Mouse (Mus musculus) gastrocnemius, adult 8-10 months (tissue): ENCODE results near the gene AU022252. TPM values are rescaled to one million over a fixed set of nuclear protein-coding genes. Genes with fewer than 3 reads are reported as not detected.
A peak's percentile ranks its signal among the peaks of the same experiment; 100 is the strongest.

Experiments used
- DNase-seq, 2 experiments: peaks; one replicate each; pipeline ENCODE4 v3.0.0; 2022; ENCODE audit warnings: low spot score in 2 of 2
- total RNA-seq, 4 experiments: library from RNA; stranded (reverse); gene quantifications; 2 replicates each; pipeline ENCODE4 v1.2.4; 2022

AU022252 gene
- total RNA-seq, 4 experiments from 2014 or later = 29.7 to 35.6 (median 31.5) TPM

DNA sequence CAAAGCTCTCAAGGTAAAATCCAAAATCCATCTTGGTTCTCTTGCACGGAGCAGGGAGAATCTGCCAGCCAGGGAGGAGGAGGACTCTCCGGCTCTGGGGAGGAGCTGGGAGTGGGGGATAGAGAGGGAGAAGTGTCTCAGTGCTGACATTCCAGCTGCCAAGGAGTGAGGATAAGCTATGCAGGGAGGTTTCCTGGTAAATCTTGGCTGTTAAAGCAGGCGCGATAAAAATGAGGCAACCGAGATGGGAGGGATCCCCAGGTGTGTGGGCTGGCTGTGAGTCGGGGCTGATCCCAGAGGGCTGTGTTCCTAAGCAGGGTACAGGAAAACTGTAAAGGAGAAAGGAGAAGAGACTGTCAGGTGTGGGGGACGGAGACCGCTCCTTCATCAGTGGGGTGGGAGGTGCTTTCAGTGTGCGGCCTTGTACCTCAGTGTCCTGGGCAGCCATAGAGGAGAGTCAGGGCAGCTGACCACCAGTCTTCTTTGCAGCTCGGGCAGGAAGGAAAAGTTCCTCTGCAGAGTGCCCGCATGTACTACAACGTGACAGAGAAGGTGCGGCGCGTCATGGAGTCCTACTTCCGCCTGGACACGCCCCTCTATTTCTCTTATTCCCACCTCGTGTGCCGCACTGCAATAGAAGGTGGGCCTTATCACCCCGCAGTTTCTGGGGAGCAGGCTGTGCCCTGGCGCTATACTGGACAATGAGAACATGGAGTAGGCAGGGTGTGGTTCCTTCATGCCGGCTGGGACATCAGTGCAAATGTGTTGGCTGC, 12.1 kb upstream of the AU022252 start:
- DNase-seq = no peak

GRCm38 (mm10) chr4:119242571-119242970, 10.1 kb upstream of the AU022252 start:
- no peak for DNase-seq

DNA sequence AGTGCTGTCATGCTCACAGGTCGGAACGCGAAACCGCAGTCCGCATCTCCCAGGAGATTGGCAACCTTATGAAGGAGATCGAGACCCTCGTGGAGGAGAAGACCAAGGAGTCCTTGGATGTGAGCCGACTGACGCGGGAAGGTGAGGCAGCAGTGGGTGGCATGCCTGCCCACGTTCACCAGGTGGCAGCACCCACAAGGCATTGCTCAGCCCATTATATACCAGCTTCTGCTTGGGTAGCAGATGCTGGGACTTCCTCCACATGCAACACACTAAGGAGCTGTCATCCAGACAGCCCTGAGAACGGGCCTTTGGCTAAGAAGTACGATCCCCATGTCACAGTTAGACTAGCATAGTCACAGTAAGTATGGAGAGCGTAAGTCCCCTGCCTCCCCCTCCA, 9.2 kb upstream of the AU022252 start:
- no peak for DNase-seq

- DNase-seq = no peak
Measured at GRCm38 (mm10) chr4:119239181-119239682, 6.7 kb upstream of the AU022252 start.

DNA sequence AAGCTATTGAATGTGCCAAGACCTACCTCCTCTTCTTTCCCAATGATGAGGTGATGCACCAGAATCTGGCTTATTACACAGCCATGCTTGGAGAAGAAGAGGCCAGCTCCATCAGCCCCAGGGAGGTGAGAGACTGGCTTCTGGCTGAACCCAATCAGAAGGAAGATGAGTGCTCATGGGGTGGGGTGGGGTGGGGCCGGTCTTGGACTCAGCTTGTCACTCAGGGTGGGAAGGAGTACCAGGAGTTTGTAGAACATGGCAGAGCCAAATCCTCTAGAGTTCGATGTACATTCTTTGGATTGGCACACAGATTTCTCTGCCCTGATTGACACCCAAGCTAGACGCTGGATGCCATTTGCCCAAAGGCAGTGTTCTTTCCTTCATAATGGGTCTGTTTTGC, 6.1 kb upstream of the AU022252 start:
- no peak for DNase-seq

- no peak for DNase-seq
Measured at GRCm38 (mm10) chr4:119234348-119234747, 1.8 kb upstream of the AU022252 start.

DNA sequence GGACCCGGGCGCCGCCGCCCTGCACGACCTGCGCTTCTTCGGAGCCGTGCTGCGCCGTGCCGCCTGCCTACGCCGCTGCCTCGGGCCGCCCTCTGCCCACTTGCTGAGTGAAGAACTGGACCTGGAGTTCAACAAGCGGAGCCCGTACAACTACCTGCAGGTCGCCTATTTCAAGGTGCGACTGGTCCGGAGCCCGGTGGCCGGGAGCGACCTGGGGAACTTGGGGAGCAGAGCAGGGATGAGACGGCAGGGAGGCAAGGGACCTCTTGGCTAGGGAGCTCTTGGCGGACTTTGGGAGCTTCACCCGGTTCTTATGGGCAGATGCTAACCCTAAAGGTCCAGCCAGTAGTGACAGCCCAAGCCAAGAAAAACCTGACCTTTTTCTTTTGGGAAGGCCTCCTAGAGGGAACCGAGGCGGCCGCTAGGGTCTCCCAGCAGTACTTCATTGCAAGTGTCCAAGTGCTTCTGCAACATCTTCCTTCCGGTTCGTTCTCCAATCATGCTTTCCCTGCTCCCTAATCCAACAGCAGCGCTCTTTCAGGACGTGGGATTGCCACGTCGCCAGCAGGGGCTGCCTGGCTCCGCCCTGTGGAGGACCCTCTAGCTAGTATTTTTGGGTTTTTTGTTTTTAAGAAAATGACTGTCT, 867 bp upstream of the AU022252 start:
- peak in 1 of 2 experiments; percentile 12 for DNase-seq

DNA sequence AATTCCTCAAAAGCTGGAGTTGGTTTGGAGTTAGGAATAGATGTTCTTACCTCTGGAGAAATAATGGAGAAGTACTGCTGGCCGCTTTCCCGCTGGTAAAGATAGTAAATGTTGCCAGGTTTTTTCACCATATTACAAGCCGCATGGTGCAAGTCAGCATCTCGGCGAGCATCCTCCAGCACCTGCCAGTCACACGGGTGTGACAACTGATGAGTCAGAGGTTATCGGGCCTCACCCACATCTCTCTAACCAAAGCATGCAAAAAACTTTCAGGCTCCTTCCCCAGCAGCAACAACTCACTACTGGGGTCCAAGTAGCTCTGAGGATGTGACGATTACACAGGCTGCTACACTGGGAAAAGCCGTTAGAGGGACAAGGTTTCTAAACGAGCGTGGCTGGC, 5.8 kb downstream of the AU022252 start:
- DNase-seq = no peak

DNA sequence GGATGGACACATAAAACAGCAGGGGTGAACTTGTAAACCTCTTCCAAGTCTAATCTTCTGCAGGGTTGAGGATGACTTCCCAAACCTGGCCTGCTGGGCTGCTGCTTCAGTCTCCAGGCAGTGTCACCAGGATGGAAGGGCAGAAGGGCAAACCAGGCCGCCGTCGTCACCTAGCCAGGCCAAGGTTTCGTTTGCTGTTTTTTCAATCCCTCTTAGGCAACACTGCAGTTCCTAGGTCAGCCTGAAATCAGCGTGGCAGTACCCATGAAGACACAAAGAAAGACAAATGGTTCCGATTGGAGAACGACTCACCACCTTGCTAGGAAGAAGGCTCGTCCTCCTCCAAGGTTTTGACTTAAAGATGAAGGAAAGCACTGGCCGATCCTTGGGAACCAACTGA, 6.8 kb downstream of the AU022252 start:
- no peak for DNase-seq

DNA sequence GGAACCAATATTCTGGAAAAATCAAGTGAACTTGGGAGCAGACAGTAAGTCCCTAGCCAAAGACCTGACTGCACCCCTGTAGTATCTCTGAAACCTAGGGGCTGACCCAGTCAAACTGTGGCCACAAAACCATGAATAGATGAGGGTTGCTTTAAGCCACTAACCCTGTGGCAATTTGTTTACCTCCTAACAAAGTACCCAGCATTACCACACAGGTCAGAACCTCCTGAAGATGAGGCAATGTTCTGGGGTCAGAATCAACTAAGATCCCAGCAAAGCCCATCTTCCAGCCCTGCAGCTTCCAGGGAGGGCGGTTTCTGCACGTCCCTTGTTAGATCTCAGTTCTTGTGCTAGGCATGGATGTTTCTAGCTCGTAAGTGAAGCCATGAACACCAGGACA, 8.0 kb downstream of the AU022252 start:
- no peak for DNase-seq

- DNase-seq = no peak
Measured at GRCm38 (mm10) chr4:119223696-119224095, 8.8 kb downstream of the AU022252 start.

DNA sequence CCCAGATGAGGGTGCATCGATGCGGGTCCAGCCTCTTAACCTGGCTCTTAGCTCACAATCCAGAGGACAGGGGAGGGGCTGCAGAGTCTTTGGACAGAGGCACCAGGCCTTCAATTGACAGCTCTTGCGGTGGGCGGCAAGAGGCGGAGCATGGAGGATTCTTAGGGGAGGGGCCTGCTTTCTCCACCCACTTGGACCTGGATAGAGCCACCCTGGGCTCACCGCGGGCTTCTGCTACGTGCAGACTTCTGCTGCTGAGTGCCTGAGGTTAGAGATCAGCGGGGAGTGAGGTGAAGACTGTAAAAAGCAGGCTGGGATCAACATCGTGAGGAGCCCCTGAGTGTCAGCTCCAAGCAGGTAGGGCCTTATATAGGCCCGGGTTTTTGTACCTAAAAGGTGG, 14.3 kb downstream of the AU022252 start, which contains the start of gene Tmem269:
TSS of gene Tmem269 (minus strand) at position 49 of the 400 bp plus-strand sequence.
- no peak for DNase-seq

DNA sequence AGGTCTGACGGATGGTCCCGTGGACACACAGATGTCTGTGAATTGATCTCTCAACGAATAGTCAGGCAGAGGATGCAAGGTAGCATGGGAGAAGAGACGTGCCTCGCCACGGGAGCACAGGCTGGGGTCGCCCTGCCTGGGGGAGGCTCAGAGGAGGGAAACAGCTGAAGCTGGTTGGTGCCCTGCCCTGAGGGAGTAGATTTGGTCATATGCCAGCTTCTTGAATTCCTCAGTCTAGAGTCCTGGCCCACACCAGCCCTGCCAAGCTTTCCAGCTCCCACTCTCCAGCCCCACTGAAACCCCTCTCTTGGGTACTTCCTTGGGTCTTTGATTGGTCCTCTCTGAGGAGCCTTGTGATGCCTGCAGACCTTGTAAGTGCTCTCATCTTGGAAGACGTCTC, 15.8 kb downstream of the AU022252 start:
- DNase-seq = no peak

- DNase-seq = no peak
Measured at GRCm38 (mm10) chr4:119204672-119205071, 27.8 kb downstream of the AU022252 start.

GRCm38 (mm10) chr4:119198105-119198504, 34.4 kb downstream of the AU022252 start:
- DNase-seq = no peak

GRCm38 (mm10) chr4:119195582-119196320, 36.8 kb downstream of the AU022252 start:
- no peak for DNase-seq

GRCm38 (mm10) chr4:119194909-119195581, 37.5 kb downstream of the AU022252 start, which contains the start of gene Svbp:
Gene Svbp (plus strand): TSS chr4:119195306.
- DNase-seq = peak; percentile 65 to 78

DNA sequence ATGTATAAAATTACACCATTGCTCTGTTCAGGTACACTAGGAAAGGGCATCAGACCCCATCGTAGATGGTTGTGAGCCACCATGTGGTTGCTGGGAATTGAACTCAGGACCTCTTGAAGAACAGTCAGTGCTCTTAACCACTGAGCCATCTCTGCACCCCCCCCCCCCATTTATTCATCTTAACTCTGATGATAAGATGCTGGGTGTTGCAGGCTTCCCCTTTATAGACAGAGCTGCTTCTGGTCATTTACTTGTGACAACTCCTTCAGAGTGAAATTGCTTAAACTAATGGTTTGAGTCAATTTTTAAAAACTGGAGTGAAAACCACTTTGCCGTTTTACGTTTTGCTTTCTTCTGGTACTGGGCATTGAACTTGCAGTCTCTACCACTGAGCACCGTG, 39.8 kb downstream of the AU022252 start:
- DNase-seq = no peak

GRCm38 (mm10) chr4:119191273-119191672, 41.2 kb downstream of the AU022252 start:
- DNase-seq = no peak

- DNase-seq = no peak
Measured at GRCm38 (mm10) chr4:119190618-119191017, 41.9 kb downstream of the AU022252 start.

DNA sequence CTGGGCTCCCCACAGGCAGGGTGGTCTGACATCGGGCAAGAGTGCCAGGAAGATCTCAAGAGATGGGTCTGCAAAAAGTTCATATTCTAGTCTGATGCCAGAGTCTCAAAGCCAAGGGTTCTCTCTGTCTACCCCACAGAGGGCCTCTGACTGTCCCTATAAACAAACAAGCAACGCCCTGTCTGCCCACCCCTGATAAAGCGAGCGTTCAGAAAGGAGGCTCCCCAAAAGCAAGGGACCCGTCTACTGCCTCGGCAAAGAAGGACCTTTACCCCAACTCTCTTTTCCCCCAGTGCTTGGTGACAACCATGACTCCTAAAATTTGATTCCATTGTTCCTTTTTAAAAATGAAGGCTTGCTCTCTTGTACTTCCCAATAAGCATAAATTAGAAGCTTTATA, 42.6 kb downstream of the AU022252 start, which contains the start of gene Ermap:
TSS of gene Ermap (minus strand) at position 148 of the 400 bp plus-strand sequence.
- no peak for DNase-seq
